Mouse (Mus musculus): ENCODE measurements around the gene Brk1.

Gene Brk1

DNA sequence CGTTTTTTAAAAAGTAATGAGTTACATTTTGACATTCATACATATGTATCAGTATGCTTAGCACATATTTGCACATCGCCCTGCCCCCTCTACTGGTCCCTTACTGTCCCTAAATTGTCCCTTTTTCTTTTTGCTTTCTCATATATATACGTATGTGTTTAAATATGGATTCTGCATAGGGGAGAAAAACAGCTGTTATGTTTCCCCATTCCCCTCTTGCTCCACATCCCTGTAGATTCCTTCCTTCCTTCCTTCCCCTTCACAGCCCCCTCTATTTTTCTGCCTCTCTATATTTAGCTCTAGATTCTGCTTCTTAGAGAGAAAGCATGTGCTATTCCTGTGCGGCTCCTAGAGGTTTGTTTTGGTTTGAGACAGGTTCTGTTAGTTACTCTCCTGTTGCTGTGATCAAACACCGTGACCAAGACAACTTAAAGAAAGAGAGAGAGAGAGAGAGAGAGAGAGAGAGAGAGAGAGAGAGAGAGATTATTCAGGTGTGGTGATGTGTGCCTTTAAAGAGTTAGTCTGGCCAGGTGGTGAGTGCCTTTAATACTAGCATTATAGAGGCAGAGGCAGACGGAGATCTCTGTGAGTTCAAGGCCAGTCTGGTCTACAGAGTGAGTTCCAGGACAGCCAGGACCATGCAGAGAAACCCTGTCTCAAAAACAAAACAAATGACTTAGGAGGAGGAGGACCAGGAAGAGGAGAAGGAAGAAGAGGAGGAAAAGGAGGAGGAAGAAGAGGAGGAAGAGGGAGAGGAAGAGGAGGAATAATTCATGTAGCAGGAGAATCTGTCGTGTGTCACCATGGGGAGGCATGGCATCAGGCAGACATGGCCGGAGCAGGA is 55.3 kb downstream of the Brk1 start:
- DNase-seq (ENCODE audit: extremely low spot score): no peak

DNA sequence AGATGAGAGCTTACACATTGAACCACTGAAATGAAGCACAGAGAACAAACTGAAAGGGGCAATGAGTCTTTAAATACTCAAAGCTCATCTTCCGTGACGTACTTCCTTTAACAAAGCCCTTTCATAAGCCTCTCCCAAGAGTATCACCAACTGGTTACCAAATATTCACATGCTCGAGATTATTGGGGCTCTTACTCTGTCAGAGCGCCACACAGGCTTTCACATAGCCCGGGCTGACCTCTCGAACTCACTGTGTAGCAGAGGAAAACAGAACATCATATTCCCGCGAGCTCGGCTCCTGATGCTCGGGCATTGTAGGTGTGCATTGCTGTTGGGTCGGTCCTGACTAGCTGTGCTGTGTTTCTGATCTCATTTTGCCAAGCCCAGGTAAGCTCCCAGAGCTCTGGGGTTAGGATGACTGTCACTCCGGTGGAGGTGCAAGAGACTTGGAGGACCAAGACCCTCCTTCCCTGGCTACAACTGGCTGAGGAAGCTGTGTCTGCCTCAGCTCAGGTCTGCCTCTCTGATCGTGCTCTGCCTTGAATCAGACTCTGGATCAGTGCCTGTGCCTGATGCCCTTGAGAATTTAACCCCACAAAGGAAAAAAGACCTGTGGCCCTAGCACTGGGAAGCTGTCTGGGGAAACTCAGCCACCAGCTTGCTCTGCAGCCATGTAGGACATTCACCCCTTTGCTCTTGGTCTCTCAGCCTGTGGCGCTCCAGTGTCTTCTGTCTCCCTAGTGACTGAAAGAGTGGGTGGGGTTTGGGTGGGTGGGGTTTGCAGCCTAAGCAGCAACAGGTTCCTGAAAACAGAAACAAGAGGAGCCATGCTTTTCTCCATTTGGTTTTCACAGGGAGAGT is 56.1 kb downstream of the Brk1 start:
- no peak for DNase-seq (ENCODE audit: extremely low spot score)

DNA sequence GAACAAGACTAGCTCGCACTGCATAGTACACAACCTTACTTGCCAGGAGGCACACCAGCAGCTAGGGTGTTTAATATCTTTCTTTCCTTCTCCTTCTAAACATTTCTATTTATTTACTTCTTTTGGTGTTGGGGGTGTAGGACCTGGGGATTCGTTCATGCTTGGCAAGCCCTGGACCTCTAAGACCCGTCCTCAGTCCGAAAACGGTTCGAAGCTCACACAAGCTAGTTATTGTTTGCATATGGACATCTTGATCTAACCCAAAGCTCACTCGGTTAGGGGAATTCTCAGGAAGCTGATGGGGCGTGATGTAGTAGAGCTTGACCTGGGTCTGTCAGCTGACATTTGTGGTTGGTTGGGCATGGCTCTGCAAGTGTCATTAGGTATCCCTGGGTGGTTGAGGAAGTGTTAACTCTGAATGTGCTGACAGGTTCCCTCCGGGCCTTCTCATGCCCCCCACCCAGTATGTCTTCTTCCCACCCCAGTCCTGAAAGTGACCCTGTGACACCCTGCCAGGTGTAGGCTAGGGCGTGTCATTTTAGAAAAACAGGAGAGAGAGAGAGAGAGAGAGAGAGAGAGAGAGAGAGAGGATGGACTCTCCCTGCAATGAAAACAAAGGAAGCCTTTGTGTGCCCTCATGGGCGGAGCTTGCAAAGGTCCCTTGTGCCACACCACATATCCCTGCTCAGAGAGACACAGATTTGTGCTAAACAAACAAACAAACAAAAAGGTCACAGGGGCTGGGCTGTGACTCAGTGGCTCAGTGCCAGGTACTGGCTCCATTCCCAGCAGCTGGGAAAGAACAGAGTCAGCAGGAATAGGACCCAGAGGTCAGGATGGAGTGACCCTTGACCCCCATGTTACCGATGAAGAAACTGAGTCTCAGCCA is 57.0 kb downstream of the Brk1 start:
- peak; percentile 25 for DNase-seq (ENCODE audit: extremely low spot score)

DNA sequence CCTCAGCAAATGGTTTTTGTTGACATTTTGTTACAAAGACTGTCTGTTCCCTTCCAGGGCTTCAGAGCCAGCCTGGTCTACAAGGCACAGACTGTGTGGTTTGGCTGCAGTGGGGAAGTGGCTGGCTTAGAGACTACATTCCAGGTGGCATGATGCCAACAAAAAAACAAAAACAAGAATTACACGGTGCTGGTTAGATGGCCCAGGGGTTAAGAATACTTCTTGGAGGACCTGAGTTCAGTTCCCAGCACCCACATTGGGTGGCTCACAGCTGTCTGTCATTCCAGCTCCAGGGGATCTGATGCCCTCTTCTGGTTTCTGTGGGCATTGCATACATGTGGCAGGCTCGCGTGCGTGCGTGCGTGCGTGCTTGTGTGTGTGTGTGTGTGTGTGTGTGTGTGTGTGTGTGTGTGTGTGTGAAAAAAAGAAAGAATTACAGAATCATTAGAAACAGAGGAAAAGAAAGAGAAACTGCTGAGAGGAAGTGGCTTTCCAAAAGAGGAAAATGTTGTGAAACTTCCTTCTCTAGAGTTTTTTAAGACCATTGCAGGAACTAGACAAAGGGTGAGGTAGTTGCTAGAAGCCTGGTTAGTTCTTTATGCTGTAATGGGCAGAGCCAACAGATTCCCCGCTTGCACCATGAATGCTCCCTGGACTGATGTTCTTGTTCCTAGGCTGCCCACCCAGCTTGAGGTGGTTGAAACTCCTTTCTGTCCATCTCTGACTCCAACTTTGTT is 58.6 kb downstream of the Brk1 start:
- no peak for DNase-seq (ENCODE audit: extremely low spot score)

DNA sequence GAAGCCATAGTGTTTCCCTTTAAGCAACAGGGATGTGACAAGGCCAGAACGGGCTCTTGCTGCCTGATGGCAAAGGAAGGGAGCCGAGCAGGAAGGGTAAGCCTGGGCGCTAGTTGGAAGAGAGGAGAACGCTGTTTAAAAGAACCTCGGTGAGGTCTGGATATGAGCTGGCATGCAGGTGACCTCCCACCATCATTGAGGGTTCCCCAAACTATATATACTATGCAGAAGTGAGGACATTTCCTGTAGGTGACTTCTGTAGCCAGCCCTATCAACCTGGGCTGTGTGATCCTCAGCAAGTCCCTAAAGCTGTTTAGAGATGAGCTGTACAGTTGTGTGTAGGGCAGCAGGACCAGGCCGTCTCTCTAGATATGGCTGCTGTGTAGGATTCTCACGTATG is 59.7 kb downstream of the Brk1 start:
- no peak for DNase-seq (ENCODE audit: extremely low spot score)
